Mouse (Mus musculus) heart, adult 2 months (tissue): ENCODE data around the gene Gjb5.

Experiments used
- CTCF ChIP-seq: fragments of 200-600 bp; IDR thresholded peaks from 2 replicates; pipeline ENCODE4 v1.8.1; 2022; ENCODE audit warnings: antibody characterized with exemption, mild to moderate bottlenecking, moderate library complexity
- EP300 ChIP-seq: fragments of 200-500 bp; IDR thresholded peaks from 2 replicates; pipeline ENCODE4 v1.6.1; 2011; ENCODE audit warnings: low read depth, low read length, control low read depth; ENCODE audit not compliant: insufficient read depth
- POLR2A ChIP-seq: fragments of 200-500 bp; IDR thresholded peaks from 2 replicates; pipeline ENCODE4 v1.6.1; 2011; ENCODE audit warnings: mild to moderate bottlenecking, low read depth, low read length, control low read depth; ENCODE audit not compliant: insufficient read depth

GRCm38 (mm10) chr4:127317143-127317542 is 40.8 kb downstream of the Gjb5 start:
- TF ChIP-seq EP300, result no peak
- TF ChIP-seq CTCF, result peak; percentile 68
- TF ChIP-seq POLR2A, result no peak
